Mouse (Mus musculus) ES-CJ7 (cell line): ENCODE results near the gene Ndufb6.
A peak's percentile ranks its signal among the peaks of the same experiment; 100 is the strongest.

Experiments
- DNase-seq: peaks from one replicate; pipeline ENCODE4 v3.0.0; 2011; ENCODE audit warnings: low read depth, low spot score

The Ndufb6 gene

GRCm38 (mm10) chr4:40254385-40255103 is 24.7 kb downstream of the Ndufb6 start:
- no peak for DNase-seq

GRCm38 (mm10) chr4:40253766-40254165 is 25.5 kb downstream of the Ndufb6 start:
- DNase-seq, result no peak

- no peak for DNase-seq
Observed at GRCm38 (mm10) chr4:40250984-40251383, 28.2 kb downstream of the Ndufb6 start.

- no peak for DNase-seq
Observed at GRCm38 (mm10) chr4:40244035-40244434, 35.2 kb downstream of the Ndufb6 start.

- no peak for DNase-seq
Observed at GRCm38 (mm10) chr4:40243006-40243405, 36.2 kb downstream of the Ndufb6 start.

GRCm38 (mm10) chr4:40241928-40242327 is 37.3 kb downstream of the Ndufb6 start:
- no peak for DNase-seq

GRCm38 (mm10) chr4:40240272-40240744 is 38.9 kb downstream of the Ndufb6 start:
- DNase-seq, result no peak

GRCm38 (mm10) chr4:40239409-40240271 is 39.6 kb downstream of the Ndufb6 start, which contains the start of gene Ddx58:
Gene Ddx58 (minus strand): TSS chr4:40239828.
- DNase-seq, result no peak

GRCm38 (mm10) chr4:40238483-40239408 is 40.5 kb downstream of the Ndufb6 start:
- peak; percentile 84 for DNase-seq

GRCm38 (mm10) chr4:40236829-40237228 is 42.4 kb downstream of the Ndufb6 start:
- no peak for DNase-seq

GRCm38 (mm10) chr4:40234256-40234655 is 45.0 kb downstream of the Ndufb6 start:
- DNase-seq, result peak; percentile 72

GRCm38 (mm10) chr4:40233062-40233664 is 46.1 kb downstream of the Ndufb6 start:
- peak; percentile 86 for DNase-seq

GRCm38 (mm10) chr4:40229723-40230122 is 49.5 kb downstream of the Ndufb6 start:
- DNase-seq, result no peak

- DNase-seq, result no peak
Observed at GRCm38 (mm10) chr4:40227886-40228285, 51.3 kb downstream of the Ndufb6 start.

GRCm38 (mm10) chr4:40227131-40227530 is 52.1 kb downstream of the Ndufb6 start:
- peak; percentile 81 for DNase-seq

GRCm38 (mm10) chr4:40226095-40226494 is 53.1 kb downstream of the Ndufb6 start:
- DNase-seq, result no peak

GRCm38 (mm10) chr4:40221876-40222585 is 57.2 kb downstream of the Ndufb6 start:
- DNase-seq, result no peak

GRCm38 (mm10) chr4:40221004-40221760 is 58.0 kb downstream of the Ndufb6 start:
- peak; percentile 94 for DNase-seq
